Mouse (Mus musculus) lung, postnatal 25 days (tissue): ENCODE measurements around the gene Bri3.

Experiments used
- DNase-seq: peaks from one replicate; pipeline ENCODE4 v3.0.0; 2022; ENCODE audit warnings: low spot score

The Bri3 gene

GRCm38 (mm10) chr5:144234714-144235113, 9.5 kb upstream of the Bri3 start:
- DNase-seq: no peak

GRCm38 (mm10) chr5:144238969-144239368, 5.3 kb upstream of the Bri3 start:
- no peak for DNase-seq

DNA sequence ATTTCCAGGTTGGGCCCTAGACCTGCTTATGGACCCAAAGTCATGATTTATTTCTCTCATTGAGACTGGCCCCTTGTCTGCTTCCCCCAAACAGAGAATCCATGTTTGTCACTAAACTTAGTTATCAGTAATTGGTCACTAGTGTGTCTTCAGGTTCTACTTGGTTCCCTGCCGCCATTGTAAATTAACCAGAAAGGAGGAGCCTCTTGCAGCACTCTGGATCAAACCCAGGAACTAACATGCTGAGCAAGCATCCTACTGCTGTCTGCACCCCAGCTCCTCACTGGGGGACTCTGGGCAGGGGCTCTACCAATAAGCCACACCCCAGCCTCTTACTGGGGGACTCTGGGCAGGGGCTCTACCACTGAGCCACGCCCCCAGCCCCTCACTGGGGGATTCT, 1.4 kb downstream of the Bri3 start:
- DNase-seq: no peak

- DNase-seq: no peak
Measured at GRCm38 (mm10) chr5:144246669-144247068, 2.4 kb downstream of the Bri3 start.

GRCm38 (mm10) chr5:144247307-144247706, 3.1 kb downstream of the Bri3 start:
- DNase-seq: no peak

DNA sequence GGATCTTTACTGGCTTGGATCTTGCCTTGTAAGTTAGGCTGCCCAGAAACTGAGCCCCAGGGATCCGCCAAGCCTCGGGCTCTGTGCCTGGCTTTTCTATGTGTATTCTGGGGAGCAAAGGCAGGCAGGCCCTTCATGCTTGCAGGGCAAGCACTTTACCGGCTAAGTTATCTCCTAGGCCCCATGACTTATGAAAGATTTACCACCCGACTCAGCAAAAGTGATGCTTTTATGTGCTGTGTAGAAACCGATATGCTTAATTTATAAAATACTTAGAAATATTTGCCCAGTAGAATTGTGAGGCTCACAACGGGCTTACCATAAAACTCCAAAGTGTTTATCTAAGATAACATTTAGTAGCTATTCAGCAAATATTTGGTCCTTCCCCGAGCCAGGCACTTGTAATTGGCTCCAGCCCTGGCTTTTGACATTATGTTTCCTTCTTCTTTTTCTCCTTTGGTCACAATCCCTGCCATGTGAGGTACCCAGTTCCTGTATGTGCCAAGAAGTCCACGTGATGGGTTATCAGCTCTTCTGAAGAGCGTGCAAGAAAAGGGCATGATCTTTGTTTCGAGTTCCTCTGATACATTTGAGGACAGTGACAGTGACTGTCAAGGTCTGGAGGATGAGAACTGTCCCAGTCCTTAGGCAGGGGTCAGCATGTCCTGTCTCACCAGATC, 3.8 kb downstream of the Bri3 start:
- peak; percentile 90 for DNase-seq

DNA sequence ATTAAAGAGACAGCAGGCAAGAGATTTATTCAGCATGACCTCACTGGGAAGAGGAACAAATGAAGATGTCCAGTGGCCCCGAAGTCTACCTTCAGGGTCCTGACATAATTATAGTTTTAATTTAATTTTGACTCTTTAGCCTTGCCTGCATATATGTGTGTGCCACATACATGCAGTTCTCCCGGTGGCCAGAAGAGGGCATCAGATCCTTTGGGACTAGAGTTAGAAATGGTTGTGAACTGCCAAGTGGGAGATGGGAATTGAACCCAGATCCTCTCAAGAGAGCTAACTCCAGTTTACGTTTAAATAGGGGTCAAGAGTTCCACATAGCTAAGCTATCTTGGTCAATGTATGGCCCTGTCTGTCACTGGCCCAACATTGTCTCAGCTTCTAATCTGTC, 5.6 kb downstream of the Bri3 start:
- no peak for DNase-seq

DNA sequence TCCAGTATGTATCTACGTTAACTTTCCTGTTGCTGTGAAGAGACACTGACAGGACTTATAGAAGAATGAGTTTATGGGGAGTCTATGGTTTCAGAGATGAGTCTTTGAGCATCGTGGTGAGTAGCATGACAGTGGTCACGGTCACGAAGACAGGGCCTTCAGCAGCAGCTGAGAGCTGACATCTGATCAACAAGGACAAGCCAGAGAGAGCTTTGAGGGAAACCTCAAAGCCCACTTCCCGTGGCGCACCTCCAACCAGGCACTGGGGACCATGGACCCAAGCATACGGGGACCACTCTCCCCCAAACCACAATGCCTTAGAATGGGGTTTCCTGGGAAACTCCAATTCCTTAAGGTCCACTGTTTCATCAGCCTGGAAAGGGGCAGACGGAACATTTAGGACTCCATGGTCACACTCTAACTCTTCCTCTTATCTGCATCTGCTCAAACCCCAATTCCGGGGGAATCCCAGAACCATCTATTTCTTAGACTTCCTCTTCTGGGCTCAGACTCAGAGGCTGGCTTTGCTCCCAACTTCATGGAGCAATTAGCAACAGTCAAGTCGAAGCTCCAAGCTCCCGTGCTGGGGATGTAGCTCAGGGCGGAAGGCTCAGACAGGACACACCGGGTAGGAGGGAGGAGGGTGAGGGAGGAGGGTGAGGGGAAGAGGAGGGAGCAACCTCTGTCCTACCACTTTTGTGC, 7.8 kb downstream of the Bri3 start:
- no peak for DNase-seq

DNA sequence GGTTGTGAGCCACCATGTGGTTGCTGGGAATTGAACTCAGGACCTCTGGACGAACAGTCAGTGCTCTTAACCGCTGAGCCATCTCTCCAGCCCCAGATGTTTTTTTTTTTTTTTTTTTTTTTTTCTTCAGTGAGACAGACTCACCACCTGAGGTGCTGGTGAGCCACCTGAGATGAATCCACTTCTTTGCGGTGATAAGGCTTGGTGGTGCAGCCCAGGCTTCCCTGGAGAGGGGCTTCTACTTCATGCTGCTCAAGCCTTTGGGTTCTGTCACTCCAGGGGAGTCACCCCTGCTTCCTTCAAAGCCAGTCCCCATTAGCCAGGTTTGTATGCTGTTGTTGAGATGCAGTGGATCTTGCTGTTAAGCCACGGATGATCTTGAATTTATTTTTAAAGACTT, 9.0 kb downstream of the Bri3 start:
- no peak for DNase-seq

- peak; percentile 91 for DNase-seq
Measured at GRCm38 (mm10) chr5:144254122-144254810, 10.0 kb downstream of the Bri3 start.

DNA sequence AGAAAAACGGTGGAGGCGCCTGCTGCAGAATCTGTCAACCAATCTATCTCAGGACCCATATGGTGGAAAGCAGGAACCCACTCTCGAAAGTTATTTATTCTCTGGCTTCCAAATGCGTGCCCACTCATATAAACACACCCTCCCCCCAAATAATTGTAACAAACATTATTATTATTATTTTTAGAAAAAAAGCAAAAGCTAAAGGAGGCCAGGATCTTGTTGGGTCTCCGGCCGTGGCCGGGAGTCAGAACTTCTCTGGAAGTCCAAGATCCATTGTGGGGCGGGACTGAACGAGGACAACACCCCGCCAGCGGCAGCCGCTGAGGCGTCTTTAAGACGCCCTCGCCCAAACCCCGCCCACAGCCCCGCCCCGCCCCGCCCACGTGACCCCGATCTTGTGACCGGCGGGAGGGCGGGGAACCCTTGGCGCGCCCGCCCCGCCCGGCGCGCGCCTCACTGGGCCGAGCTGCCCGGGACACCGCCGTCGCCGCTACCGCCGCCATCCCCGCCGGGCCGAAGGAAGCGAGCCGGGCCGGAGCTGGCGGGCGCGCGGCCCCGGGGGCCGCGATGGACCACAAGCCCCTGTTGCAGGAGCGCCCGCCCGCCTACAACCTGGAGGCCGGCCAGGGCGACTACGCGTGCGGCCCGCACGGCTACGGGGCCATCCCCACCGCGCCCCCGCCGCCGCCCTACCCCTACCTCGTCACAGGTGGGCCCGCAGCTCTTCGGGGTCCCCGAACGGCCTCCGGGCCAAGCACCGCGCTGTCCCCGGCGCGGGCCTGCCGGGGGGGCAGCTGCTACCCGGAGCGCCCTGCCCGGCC, 10.8 kb downstream of the Bri3 start:
- peak; percentile 88 for DNase-seq

DNA sequence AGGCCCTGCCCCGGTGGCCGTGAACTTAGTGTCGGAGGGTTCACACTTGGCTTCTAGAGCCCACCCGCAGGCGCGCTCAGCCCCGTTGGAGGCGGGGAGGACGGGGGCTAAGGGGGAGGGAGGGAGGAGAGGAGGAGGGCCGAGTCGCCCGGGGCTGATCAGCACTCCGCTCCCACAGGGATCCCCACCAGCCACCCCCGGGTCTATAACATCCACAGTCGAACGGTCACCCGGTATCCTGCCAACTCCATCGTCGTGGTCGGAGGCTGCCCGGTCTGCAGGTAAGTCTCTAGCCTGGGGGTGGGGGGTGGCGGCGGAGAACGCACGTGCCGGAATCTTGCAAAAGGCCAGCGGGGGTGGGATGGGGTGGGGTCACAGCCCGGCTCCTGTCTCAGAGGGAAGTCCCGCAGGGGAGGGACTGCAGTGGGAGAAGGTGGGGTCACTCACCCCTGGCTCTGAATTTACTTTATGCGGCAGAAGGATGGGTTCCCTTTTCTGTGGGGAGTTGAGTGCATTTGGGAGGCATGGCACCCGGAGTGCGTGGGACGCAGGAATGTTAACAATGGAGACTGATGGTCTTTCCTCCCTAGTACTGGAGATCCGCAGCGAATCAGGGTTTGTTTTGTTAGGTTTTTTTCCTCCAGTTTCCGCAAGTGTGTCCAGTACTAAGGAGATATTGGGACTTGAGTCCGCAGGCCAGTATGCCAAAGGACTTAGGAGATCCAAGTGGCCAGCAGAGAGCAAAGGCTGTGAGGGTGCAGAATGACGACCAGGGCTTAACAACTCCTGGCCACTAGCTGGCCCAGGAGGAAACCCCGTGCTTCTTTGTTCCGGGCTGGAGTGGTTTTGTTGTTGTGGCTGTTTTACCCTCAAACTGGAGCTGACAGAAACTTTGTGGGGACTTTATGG, 11.6 kb downstream of the Bri3 start:
- DNase-seq: peak; percentile 71

GRCm38 (mm10) chr5:144256541-144256870, 12.3 kb downstream of the Bri3 start:
- no peak for DNase-seq

DNA sequence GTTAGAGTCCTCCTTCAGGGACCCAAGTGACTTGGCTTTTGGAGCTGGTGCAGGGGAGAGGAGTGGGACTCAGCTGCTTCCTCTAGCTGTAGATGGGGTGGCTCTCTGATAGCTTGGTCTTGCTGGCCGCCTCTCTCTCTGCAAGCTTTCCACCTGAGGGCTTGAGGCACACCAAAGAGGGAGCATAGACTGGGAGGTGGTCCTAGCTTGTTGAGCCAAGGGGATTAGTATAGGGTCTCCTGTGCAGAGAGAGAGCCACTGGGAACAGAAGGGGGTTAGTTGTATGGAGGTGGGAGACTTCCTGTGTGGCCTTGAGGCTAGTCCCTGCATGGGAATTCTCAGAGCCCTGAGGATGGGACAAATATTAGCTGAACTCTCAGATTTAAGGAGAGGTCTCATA, 12.7 kb downstream of the Bri3 start:
- DNase-seq: no peak

DNA sequence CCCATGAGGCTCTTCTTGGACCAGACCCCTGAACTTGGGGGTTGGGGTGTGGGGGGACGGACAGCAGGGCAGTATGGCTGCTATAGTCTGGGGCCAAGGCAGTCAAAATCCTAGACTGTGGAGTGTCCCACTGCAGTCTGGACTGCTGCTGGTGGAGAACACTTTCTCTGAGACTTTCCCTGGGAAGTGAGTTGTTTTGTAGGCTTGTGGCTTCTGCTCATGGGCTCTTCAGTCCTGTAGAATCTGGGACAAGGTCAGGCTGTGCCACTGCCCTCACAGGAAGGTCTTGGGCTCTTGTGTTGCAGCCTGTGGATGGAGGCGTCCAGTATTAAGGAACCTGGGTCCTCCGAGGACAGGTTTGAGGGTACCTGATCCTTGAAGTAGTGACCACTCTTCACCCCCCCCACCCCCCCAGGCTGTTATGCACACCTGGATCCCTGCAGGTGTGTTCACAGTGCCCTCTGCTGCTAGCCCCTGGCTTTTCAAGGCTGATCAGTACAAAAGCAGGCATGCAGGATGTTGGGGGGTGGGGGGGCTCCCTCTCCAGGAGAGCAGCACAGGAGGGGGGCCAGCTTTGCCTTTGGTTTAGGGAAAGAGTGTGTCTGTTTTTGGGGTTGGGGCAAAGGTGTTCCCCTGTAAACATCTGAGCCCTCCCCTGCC, 13.3 kb downstream of the Bri3 start:
- no peak for DNase-seq

- peak; percentile 56 for DNase-seq
Measured at GRCm38 (mm10) chr5:144258131-144258611, 13.9 kb downstream of the Bri3 start.

- no peak for DNase-seq
Measured at GRCm38 (mm10) chr5:144258687-144259086, 14.4 kb downstream of the Bri3 start.

DNA sequence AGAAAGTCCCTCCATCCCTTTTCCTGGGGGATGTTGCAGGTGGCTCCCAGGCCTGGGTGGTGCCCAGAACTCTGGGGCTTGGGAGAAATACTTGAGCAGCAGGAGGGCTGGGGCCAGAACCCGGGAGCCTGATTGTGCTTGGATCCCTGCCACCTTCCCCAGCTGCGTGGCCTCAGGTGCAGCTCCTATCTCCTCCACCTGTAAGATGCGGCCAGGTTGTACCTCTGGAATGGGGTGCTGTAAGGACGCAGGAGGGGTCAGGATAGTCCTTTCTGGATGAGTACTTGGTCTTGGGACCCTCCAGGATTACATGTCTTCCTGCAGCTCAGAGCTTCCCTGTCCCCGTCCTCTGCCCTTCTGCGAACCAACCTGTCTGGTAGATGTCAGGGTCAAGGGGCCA, 15.0 kb downstream of the Bri3 start:
- no peak for DNase-seq

DNA sequence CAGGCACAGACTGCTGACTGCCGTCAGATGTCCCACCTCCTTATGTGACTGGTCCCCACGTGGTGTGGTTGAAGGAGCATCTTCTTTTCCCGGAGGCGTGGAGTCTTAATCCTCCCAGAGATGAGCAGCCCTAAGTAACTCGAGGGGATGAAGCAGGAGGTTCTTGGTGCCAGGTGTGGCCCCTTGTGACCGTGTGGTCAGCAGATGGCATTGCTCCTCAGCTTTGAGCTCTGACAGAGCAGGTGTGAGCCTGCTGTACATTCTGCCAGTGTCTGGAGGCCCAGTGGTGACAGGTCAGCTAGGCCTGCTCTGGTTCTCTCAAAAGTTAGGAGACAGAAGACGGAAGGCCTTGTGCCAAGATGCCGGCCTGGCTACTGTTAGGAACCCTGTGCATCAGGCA, 16.2 kb downstream of the Bri3 start:
- DNase-seq: no peak

DNA sequence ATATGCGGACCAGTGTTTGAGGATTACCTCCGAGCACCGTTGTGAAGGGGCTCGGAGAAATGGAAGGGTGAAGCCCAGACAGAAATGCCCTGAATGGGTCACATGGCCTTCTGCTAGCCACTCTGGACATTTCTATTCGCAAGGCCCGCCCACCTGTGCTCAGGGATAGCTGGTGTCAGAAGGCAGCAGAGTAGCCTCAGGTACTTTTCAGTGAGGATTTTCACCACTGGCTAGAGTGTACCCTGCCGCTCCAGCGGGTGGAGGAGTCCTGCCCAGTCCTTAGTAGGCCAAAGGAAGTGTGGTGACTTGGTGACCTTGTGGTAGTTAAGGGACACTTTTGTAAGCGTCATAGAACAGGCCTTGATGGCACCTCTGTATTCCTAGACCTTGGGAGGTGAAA, 17.1 kb downstream of the Bri3 start:
- no peak for DNase-seq

DNA sequence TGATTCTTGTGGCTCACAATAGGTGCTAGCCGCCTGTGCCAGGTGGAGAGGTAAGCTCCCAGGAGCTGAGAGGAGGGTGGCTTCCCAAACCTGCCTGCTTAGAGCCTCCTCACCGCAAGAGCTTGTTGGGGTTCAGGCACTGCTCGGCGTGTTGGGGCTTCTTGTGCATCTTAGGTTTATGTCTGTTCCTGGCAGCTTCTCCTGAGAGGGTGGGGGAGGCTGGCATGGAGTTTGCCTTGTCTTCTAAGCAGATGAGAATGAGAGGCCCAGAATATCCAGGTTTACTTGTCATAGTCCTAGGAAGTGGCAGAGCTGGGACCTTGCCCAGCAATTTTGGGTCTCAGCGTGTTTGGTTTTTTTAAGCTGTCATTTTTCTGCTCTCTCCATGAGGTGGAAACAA, 17.6 kb downstream of the Bri3 start:
- no peak for DNase-seq
